Mouse (Mus musculus) testis, adult 2 months (tissue): ENCODE data around the gene Phf2. TPM values are rescaled to one million over a fixed set of nuclear protein-coding genes. Genes with fewer than 3 reads are reported as not detected.
A peak's percentile ranks its signal among the peaks of the same experiment; 100 is the strongest.

Source experiments
- H3K27ac ChIP-seq: fragments of 200-500 bp; 2 replicates; pipeline ENCODE4 v1.5.1; 2012; ENCODE audit warnings: low read depth, low read length; ENCODE audit not compliant: control insufficient read depth, insufficient read depth
- H3K27me3 ChIP-seq: fragments of 200-500 bp; 2 replicates; pipeline ENCODE4 v1.6.1; 2012; ENCODE audit warnings: mild to moderate bottlenecking, low read length, moderate library complexity; ENCODE audit not compliant: control insufficient read depth, insufficient read depth
- H3K36me3 ChIP-seq: fragments of 200-500 bp; 2 replicates; pipeline ENCODE4 v1.6.1; 2012; ENCODE audit warnings: mild to moderate bottlenecking, low read length; ENCODE audit not compliant: control insufficient read depth, insufficient read depth
- H3K4me1 ChIP-seq: fragments of 200-500 bp; 2 replicates; pipeline ENCODE4 v1.6.1; 2012; ENCODE audit warnings: low read length; ENCODE audit not compliant: control insufficient read depth, insufficient read depth
- H3K4me3 ChIP-seq: fragments of 200-500 bp; 2 replicates; pipeline ENCODE4 v1.5.1; 2012; ENCODE audit warnings: low read depth, mild to moderate bottlenecking, low read length, moderate library complexity, mixed read lengths; ENCODE audit not compliant: control insufficient read depth
- CTCF ChIP-seq: fragments of 200-500 bp; IDR thresholded peaks from 2 replicates; pipeline ENCODE4 v1.5.1; 2012; ENCODE audit warnings: low read depth, mild to moderate bottlenecking, inconsistent platforms, low read length, moderate library complexity; ENCODE audit not compliant: control insufficient read depth, insufficient read depth, insufficient replicate concordance
- POLR2A ChIP-seq: fragments of 200-500 bp; IDR thresholded peaks from 2 replicates; pipeline ENCODE4 v1.6.1; 2012; ENCODE audit warnings: low read depth, mild to moderate bottlenecking, inconsistent platforms, low read length, moderate library complexity; ENCODE audit not compliant: control insufficient read depth
- polyA plus RNA-seq: library from polyadenylated mRNA; depleted of rRNA; stranded (reverse); fragments of >200 nt; gene quantifications from 2 replicates; pipeline ENCODE4 v1.2.3, GENCODE M21; 2012

The Phf2 gene
- polyA plus RNA-seq, 1 experiment = 21.0 TPM

- TF ChIP-seq POLR2A (no peak), CTCF (no peak)
- no peak overlapping the region for H3K4me3 ChIP-seq
- no peaks in the 10 kb centered on the region for H3K4me1 ChIP-seq
- no peak overlapping the region for H3K27ac ChIP-seq
- H3K36me3 ChIP-seq = no peaks in the 10 kb centered on the region; the same call in 1 of the 2 replicates
- H3K27me3 ChIP-seq = no peaks in the 10 kb centered on the region
Observed at GRCm38 (mm10) chr13:48895376-48895775, 24.5 kb upstream of the Phf2 start.

GRCm38 (mm10) chr13:48890260-48890960, 19.5 kb upstream of the Phf2 start:
- H3K36me3 ChIP-seq = peaks cover 6% of the 10 kb centered on the region
- TF ChIP-seq CTCF = no peak
- no peak for TF ChIP-seq POLR2A
- no peaks in the 10 kb centered on the region for H3K27me3 ChIP-seq
- no peak overlapping the region for H3K27ac ChIP-seq
- no peak overlapping the region for H3K4me3 ChIP-seq
- no peaks in the 10 kb centered on the region for H3K4me1 ChIP-seq

- H3K27ac ChIP-seq = peak overlapping the region; percentile 77
- no peak for TF ChIP-seq CTCF
- peak; percentile 96 for TF ChIP-seq POLR2A
- H3K27me3 ChIP-seq = no peaks in the 10 kb centered on the region
- peak overlapping the region; percentile 71 for H3K4me3 ChIP-seq
- H3K4me1 ChIP-seq = peaks cover 3% of the 10 kb centered on the region; the same call in 1 of the 2 replicates
- H3K36me3 ChIP-seq = no peaks in the 10 kb centered on the region; the same call in none of the 2 replicates
Observed at GRCm38 (mm10) chr13:48878534-48878933, 7.6 kb upstream of the Phf2 start.

- TF ChIP-seq POLR2A = no peak
- no peak for TF ChIP-seq CTCF
- no peak overlapping the region for H3K4me3 ChIP-seq
- no peaks in the 10 kb centered on the region; the same call in none of the 2 replicates for H3K36me3 ChIP-seq
- no peaks in the 10 kb centered on the region for H3K27me3 ChIP-seq
- H3K4me1 ChIP-seq = peaks cover 3% of the 10 kb centered on the region; the same call in 1 of the 2 replicates
- H3K27ac ChIP-seq = no peak overlapping the region
Observed at GRCm38 (mm10) chr13:48877805-48878204, 6.9 kb upstream of the Phf2 start.

GRCm38 (mm10) chr13:48872726-48873125, 1.8 kb upstream of the Phf2 start:
- Histone ChIP-seq H3K4me3 (no peak overlapping the region), H3K27ac (no peak overlapping the region), H3K36me3 (no peaks in the 10 kb centered on the region), H3K4me1 (peaks cover 10% of the 10 kb centered on the region), H3K27me3 (no peaks in the 10 kb centered on the region)
- TF ChIP-seq CTCF (no peak), POLR2A (no peak)

GRCm38 (mm10) chr13:48871887-48872606, 1.1 kb upstream of the Phf2 start:
- Histone ChIP-seq H3K27ac (no peak overlapping the region), H3K4me1 (peaks cover 10% of the 10 kb centered on the region), H3K27me3 (no peaks in the 10 kb centered on the region), H3K4me3 (no peak overlapping the region; the same call in 1 of the 2 replicates), H3K36me3 (no peaks in the 10 kb centered on the region)
- TF ChIP-seq CTCF = no peak
- TF ChIP-seq POLR2A = no peak
